Mouse (Mus musculus): Measurements from ENCODE around the gene Fam160a1.

DNA sequence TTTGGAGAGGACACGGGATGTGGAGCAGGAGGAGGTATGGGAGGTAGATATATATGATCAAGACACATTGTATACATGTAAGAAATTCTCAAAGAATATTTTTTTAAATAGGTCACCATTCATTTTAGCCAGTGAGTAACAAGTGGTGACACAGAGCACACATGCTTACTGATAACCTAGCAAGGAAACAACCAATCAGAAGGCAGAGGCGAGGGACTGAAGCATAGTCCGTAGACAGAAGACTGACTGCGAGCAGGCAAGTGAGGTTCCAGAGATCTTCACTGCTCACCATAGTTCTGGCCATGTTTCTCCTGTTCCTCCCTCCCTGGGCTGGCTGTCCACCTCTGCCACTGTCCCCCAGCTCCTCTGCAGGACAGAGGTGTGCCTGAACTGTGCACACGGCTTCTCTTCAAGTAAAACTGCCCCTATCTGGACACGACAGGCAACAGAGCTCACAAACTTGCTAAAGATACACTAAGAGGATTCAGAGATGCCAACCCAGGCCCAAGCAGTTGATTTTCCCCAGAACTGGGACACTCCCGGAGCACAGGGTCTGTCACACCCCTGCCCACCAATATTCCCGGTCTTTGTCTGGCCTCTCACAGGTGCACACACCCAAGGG, 137.7 kb downstream of the Fam160a1 start:
- no peak for TF ChIP-seq CTCF (IDR thresholded peaks at IDR 0.05; ENCODE audit: extremely low read depth, insufficient read depth, low read length)
- no peak for TF ChIP-seq POLR2A (IDR thresholded peaks at IDR 0.05; ENCODE audit: extremely low read depth, insufficient read depth, low read length)

Measured in cortical plate, adult 2 months (tissue).